Mouse (Mus musculus) spleen, adult 2 months (tissue): Measurements from ENCODE around the gene Slit3. TPM values are rescaled to one million over a fixed set of nuclear protein-coding genes. Genes with fewer than 3 reads are reported as not detected.

ENCODE experiments used
- DNase-seq, 2 experiments: peaks; one replicate each; pipeline versions ENCODE4 v3.0.0 to v3.0.0-alpha.2; 2012 to 2021; ENCODE audit warnings: low spot score in 2 of 2, low read depth in 1 of 2
- H3K27ac ChIP-seq: fragments of 200-500 bp; 2 replicates; pipeline ENCODE4 v1.5.1; 2012; ENCODE audit warnings: low read length, inconsistent platforms; ENCODE audit not compliant: insufficient read depth
- H3K27me3 ChIP-seq: fragments of 200-500 bp; 2 replicates; pipeline ENCODE4 v1.6.1; 2012; ENCODE audit warnings: mild to moderate bottlenecking, moderate library complexity, low read length, inconsistent platforms; ENCODE audit not compliant: control insufficient read depth, insufficient read depth
- H3K36me3 ChIP-seq: fragments of 200-500 bp; 2 replicates; pipeline ENCODE4 v1.6.1; 2012; ENCODE audit warnings: mild to moderate bottlenecking, low read length, inconsistent platforms; ENCODE audit not compliant: control insufficient read depth, insufficient read depth
- H3K4me1 ChIP-seq: fragments of 200-500 bp; 2 replicates; pipeline ENCODE4 v1.6.1; 2011; ENCODE audit warnings: inconsistent platforms; ENCODE audit not compliant: control insufficient read depth, insufficient read depth, insufficient read length
- H3K4me3 ChIP-seq: fragments of 200-500 bp; 2 replicates; pipeline ENCODE4 v1.5.1; 2011; ENCODE audit warnings: mild to moderate bottlenecking, inconsistent platforms; ENCODE audit not compliant: insufficient read depth, insufficient read length; ENCODE audit errors: extremely low read depth
- CTCF ChIP-seq: fragments of 200-500 bp; IDR thresholded peaks from 2 replicates; pipeline ENCODE4 v1.5.1; 2011; ENCODE audit warnings: mild to moderate bottlenecking, inconsistent platforms; ENCODE audit not compliant: insufficient read depth, insufficient read length, insufficient replicate concordance; ENCODE audit errors: extremely low read depth
- POLR2A ChIP-seq: fragments of 200-500 bp; IDR thresholded peaks from 2 replicates; pipeline ENCODE4 v1.6.1; 2011; ENCODE audit warnings: low read depth, low read length, inconsistent platforms
- WGBS: fragments of 180-500 bp; shearing (Covaris S2); methylation state at CpG from one replicate; pipeline ENCODE4 v1.1.7; 2018; 5-methylcytosine and 5-hydroxymethylcytosine counted together
- polyA plus RNA-seq: library from polyadenylated mRNA; depleted of rRNA; stranded (reverse); fragments of >200 nt; gene quantifications from 2 replicates; pipeline ENCODE4 v1.2.3, GENCODE M21; 2012

The Slit3 gene
- polyA plus RNA-seq, 1 experiment, result 6.6 TPM

DNA sequence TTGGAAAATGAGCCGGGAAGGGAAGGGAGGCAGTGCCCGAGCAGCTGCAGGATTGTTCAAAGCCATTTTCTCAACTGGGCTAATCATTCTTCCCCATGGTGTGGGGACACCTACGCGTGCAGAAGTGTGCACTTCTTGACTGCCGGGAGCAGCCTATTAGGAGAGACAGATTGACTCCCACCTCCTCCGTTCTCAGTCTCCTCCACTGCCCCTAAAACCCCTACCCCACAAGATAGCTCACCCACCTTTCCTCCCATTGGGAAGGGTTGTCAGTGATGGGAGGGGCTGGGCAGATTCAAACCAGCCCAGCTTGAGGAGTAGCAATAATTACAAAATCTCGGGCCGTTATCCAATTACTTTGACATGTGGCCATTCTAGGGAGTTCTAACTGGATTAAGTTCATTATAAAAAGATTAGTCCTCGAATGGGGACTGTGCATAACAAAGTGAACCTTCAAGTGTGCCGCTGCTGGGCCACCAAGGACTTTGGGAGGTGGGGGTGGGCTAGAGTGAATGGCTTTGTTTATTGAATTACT is 333.2 kb downstream of the Slit3 start:
- TF ChIP-seq CTCF (no peak), POLR2A (no peak)
- 60% methylated on average over 10 of the region's 10 CpGs for WGBS
- Histone ChIP-seq H3K4me1 (no peaks in the 10 kb centered on the region), H3K36me3 (no peaks in the 10 kb centered on the region), H3K27ac (no peak overlapping the region), H3K27me3 (no peaks in the 10 kb centered on the region), H3K4me3 (no peak overlapping the region)
- DNase-seq, result no peak

DNA sequence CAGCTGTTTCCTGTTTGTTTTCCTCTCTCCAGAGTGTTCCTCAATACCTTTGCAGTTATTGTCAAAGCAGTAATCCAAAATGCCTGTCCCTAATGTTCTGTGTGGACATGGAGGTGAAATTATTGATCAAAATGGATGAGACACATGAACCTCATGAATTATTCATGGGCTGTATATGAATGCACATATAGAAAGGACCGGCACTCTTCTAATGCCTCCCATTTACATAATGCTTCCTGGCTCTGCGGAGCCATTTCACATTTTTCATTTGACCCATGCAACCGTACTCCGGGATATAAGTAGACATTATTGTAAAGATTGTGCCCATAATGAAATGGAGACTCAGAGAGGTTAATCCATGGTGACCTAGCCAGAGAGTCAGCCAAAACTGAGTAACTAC is 333.8 kb downstream of the Slit3 start:
- Histone ChIP-seq H3K27ac (no peak overlapping the region), H3K36me3 (no peaks in the 10 kb centered on the region), H3K4me3 (no peak overlapping the region), H3K27me3 (no peaks in the 10 kb centered on the region), H3K4me1 (no peaks in the 10 kb centered on the region)
- WGBS, result 83% methylated on average over 4 of the region's 4 CpGs
- no peak for DNase-seq
- no peak for TF ChIP-seq POLR2A
- no peak for TF ChIP-seq CTCF

DNA sequence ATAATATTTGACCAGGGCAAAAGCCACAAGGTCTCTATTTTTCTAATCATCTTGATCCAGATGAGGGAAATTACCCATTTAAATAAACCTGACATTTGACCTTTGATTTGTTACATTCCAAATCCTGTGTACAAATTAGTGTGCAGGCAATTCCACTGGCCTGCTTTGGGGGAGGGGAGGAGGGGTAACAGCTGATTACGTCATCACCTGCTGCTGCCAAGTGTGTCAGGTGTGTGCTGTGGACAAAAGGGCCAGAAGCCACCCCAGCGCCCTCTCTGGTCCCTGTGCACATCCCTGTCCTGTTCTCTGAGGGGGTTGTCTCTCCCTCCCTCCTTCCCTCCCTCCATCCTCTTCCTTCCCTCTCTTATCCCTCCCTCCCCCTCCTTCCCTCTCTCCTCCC is 337.0 kb downstream of the Slit3 start:
- no peak for DNase-seq
- H3K4me3 ChIP-seq, result no peak overlapping the region
- TF ChIP-seq POLR2A (no peak), CTCF (no peak)
- WGBS, result 85% methylated on average over 2 of the region's 2 CpGs
- H3K36me3 ChIP-seq, result no peaks in the 10 kb centered on the region
- no peak overlapping the region for H3K27ac ChIP-seq
- no peaks in the 10 kb centered on the region for H3K27me3 ChIP-seq
- no peaks in the 10 kb centered on the region for H3K4me1 ChIP-seq

DNA sequence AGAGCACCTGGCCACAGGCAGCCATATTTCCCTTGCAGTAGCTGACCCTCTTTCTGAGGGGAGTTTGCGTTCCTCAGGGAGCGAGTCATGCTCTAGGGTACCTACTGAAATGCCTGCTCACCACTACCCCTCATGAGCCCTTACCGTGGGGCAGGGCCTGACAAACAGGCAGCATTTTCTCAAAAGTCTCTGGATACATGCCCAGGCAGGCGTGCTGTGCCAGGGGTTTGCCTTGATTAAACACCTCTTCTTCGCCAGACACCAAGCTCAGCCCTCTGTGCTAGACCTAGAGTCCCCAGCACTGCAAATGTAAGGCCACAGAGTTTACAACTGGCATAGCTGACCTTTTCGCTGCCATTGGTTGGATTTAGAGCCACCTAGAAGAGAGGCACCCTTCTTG is 345.7 kb downstream of the Slit3 start:
- Histone ChIP-seq H3K4me3 (no peak overlapping the region), H3K27me3 (no peaks in the 10 kb centered on the region), H3K4me1 (no peaks in the 10 kb centered on the region), H3K36me3 (no peaks in the 10 kb centered on the region), H3K27ac (no peak overlapping the region)
- no peak for TF ChIP-seq CTCF
- no peak for TF ChIP-seq POLR2A
- no peak for DNase-seq
- WGBS, result 85% methylated on average over 6 of the region's 6 CpGs

DNA sequence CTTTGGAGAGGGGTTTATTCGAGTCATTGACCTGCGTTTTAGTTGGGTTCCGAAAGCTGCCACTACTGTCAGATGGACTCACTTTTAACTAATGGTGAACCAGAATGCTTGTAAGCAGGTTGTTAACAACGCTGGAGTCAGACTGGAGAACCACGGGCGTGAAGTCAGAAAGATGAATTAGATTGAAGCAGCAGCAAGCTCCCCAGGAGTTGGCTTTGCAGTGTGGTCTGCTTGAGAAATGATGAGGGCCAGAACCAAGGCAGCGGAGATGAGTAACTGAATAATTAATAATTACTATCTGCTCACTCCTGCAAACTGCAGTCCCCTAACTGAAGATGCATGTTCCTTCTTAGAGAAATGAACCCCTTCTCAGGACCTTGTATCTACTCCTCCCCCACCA is 347.8 kb downstream of the Slit3 start:
- H3K27me3 ChIP-seq, result no peaks in the 10 kb centered on the region
- H3K4me1 ChIP-seq, result no peaks in the 10 kb centered on the region
- no peak overlapping the region for H3K27ac ChIP-seq
- no peaks in the 10 kb centered on the region for H3K36me3 ChIP-seq
- 87% methylated on average over 7 of the region's 7 CpGs for WGBS
- DNase-seq, result no peak
- no peak for TF ChIP-seq POLR2A
- TF ChIP-seq CTCF, result no peak
- H3K4me3 ChIP-seq, result no peak overlapping the region

DNA sequence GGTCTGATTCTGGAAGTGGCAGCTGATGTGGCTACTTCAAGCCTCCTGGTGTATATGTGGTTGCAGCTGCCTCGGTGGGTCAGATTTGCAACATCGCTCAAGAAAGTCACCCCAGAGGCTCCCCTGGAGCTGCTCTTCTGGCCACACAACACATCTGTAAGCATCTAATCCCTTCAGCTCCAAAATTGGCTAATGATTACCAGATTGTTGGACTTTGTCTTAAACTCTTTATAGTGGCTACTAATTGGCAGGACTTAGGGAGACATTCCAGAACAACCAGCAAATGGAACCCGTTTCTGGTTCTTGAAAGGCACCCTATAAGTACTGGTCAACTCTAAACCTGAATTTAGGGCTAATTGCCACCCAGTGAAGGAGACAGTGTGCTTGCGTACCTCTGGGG is 348.9 kb downstream of the Slit3 start:
- H3K4me3 ChIP-seq, result no peak overlapping the region
- H3K4me1 ChIP-seq, result no peaks in the 10 kb centered on the region
- H3K27ac ChIP-seq, result no peak overlapping the region
- no peaks in the 10 kb centered on the region for H3K27me3 ChIP-seq
- 83% methylated on average over 4 of the region's 4 CpGs for WGBS
- DNase-seq, result no peak
- TF ChIP-seq CTCF, result no peak
- TF ChIP-seq POLR2A, result no peak
- H3K36me3 ChIP-seq, result no peaks in the 10 kb centered on the region

DNA sequence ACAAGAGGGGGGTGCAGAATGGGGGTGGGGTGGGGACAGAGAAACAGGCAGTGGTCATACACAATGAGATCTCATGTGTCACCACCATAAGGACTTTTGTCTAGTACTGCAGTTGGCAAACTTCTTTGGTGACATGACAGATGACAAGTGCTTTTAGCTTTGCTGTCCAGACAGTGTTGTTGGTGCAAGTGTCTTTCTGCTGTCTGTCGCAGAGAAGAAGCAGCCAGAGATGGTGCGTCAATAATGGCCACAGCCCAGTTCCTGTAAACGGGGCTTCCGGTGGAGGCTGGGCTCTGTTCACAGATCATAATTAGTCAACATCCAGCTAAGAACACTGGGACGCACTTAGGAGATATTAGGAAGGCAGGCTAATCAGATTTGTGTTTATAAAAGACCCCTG is 349.8 kb downstream of the Slit3 start:
- 71% methylated on average over 5 of the region's 5 CpGs for WGBS
- TF ChIP-seq CTCF (no peak), POLR2A (no peak)
- Histone ChIP-seq H3K27ac (no peak overlapping the region), H3K4me3 (no peak overlapping the region), H3K36me3 (no peaks in the 10 kb centered on the region), H3K4me1 (no peaks in the 10 kb centered on the region), H3K27me3 (no peaks in the 10 kb centered on the region)
- DNase-seq, result no peak
